Comparison of ENCODE assay signal across 26 mouse cellular contexts in genomic region chr9:37621290-37621689, GRCm38 (mm10). TPM values are rescaled to one million over a fixed set of nuclear protein-coding genes. Genes with fewer than 3 reads are reported as not detected.
DNase-seq lines count a peak whose midpoint lies in the region; ATAC-seq lines count a peak whose summit lies in the region.
"Had no signal": no experiment of that assay in that cellular context is flagged by ENCODE, and none has a peak within 500 bp of the region (broad histone marks: within the 10 kb centered on the region; RNA-seq: fewer than 3 reads in every experiment).

No protein-coding gene starts in this region.

- H3K27ac ChIP-seq in forebrain, embryonic 14.5 days (ENCODE audit: low read depth, low read length), result no peak overlapping the region
- H3K27ac ChIP-seq in forebrain, embryonic 16.5 days (ENCODE audit: low read length), result no peak overlapping the region
- H3K27ac ChIP-seq in midbrain, embryonic 11.5 days (ENCODE audit: low read depth, low read length), result no peak overlapping the region
- no peak overlapping the region for H3K27ac ChIP-seq in midbrain, embryonic 13.5 days
- H3K27ac ChIP-seq: embryonic facial prominence, embryonic 12.5 days; intestine, embryonic 15.5 days; kidney, embryonic 15.5 days; limb, embryonic 15.5 days had no signal

- no peak overlapping the region for H3K9ac ChIP-seq in forebrain, embryonic 14.5 days (ENCODE audit: low read length)
- no peak overlapping the region for H3K9ac ChIP-seq in forebrain, embryonic 16.5 days (replicated peaks; ENCODE audit: low read depth, low read length)
- no peak overlapping the region for H3K9ac ChIP-seq in midbrain, embryonic 11.5 days (ENCODE audit: low read length)
- H3K9ac ChIP-seq in midbrain, embryonic 13.5 days (replicated peaks), result no peak overlapping the region
- H3K9ac ChIP-seq: embryonic facial prominence, embryonic 12.5 days; intestine, embryonic 15.5 days; kidney, embryonic 15.5 days; limb, embryonic 15.5 days had no signal

- no peaks in the 10 kb centered on the region for H3K27me3 ChIP-seq in forebrain, embryonic 14.5 days (replicated peaks; ENCODE audit: control insufficient read depth, insufficient read depth, low read length)
- no peaks in the 10 kb centered on the region for H3K27me3 ChIP-seq in forebrain, embryonic 16.5 days (replicated peaks; ENCODE audit: control insufficient read depth, insufficient read depth, low read length)
- H3K27me3 ChIP-seq in midbrain, embryonic 11.5 days (ENCODE audit: control insufficient read depth, insufficient read depth, low read length), result no peaks in the 10 kb centered on the region
- peaks cover 14% of the 10 kb centered on the region for H3K27me3 ChIP-seq in midbrain, embryonic 13.5 days
- H3K27me3 ChIP-seq: embryonic facial prominence, embryonic 12.5 days; intestine, embryonic 15.5 days; limb, embryonic 15.5 days had no signal

- H3K4me3 ChIP-seq in forebrain, embryonic 14.5 days (ENCODE audit: low read depth, low read length), result no peak overlapping the region
- no peak overlapping the region for H3K4me3 ChIP-seq in forebrain, embryonic 16.5 days (replicated peaks; ENCODE audit: low read length)
- no peak overlapping the region for H3K4me3 ChIP-seq in midbrain, embryonic 11.5 days (ENCODE audit: low read depth, low read length)
- no peak overlapping the region for H3K4me3 ChIP-seq in midbrain, embryonic 13.5 days (replicated peaks)
- H3K4me3 ChIP-seq: embryonic facial prominence, embryonic 12.5 days; intestine, embryonic 15.5 days; kidney, embryonic 15.5 days; limb, embryonic 15.5 days had no signal

- H3K36me3 ChIP-seq in forebrain, embryonic 14.5 days (ENCODE audit: control insufficient read depth, insufficient read depth, low read length), result no peaks in the 10 kb centered on the region
- no peaks in the 10 kb centered on the region for H3K36me3 ChIP-seq in forebrain, embryonic 16.5 days (ENCODE audit: control insufficient read depth, insufficient read depth)
- no peaks in the 10 kb centered on the region for H3K36me3 ChIP-seq in midbrain, embryonic 11.5 days (ENCODE audit: control insufficient read depth, insufficient read depth, low read length)
- H3K36me3 ChIP-seq in midbrain, embryonic 13.5 days, result no peaks in the 10 kb centered on the region
- H3K36me3 ChIP-seq: embryonic facial prominence, embryonic 12.5 days; intestine, embryonic 15.5 days; kidney, embryonic 15.5 days; limb, embryonic 15.5 days had no signal

- no peaks in the 10 kb centered on the region for H3K9me3 ChIP-seq in forebrain, embryonic 14.5 days (replicated peaks; ENCODE audit: control insufficient read depth, low read length)
- H3K9me3 ChIP-seq in forebrain, embryonic 16.5 days (ENCODE audit: control insufficient read depth, low read length), result no peaks in the 10 kb centered on the region
- H3K9me3 ChIP-seq in midbrain, embryonic 11.5 days (ENCODE audit: control insufficient read depth, low read length), result no peaks in the 10 kb centered on the region
- no peaks in the 10 kb centered on the region for H3K9me3 ChIP-seq in midbrain, embryonic 13.5 days
- H3K9me3 ChIP-seq: embryonic facial prominence, embryonic 12.5 days; intestine, embryonic 15.5 days; kidney, embryonic 15.5 days; limb, embryonic 15.5 days had no signal

- DNase-seq in forebrain, embryonic 14.5 days (ENCODE audit: low spot score), result peak; percentile 55
- DNase-seq in midbrain, embryonic 11.5 days (ENCODE audit: low spot score, missing footprints), result peak; percentile 10
- DNase-seq in cerebellum, adult 8-10 months, result peak; percentile 66
- DNase-seq in layer of hippocampus, postnatal 10 days (ENCODE audit: low spot score in 2 of 2), result peak; percentile 22 to 37
- DNase-seq in spleen, postnatal 14 days (ENCODE audit: low spot score in 2 of 2), result no peak
- DNase-seq in heart, postnatal 36 days, result no peak
- DNase-seq: adrenal gland, postnatal 25 days; lung, adult 18-20 months; lung, postnatal 4 days; midbrain, embryonic 14.5 days; thymus, postnatal 14 days had no signal

- no peak overlapping the region for H3K4me2 ChIP-seq in forebrain, embryonic 14.5 days (ENCODE audit: low read length)
- H3K4me2 ChIP-seq in forebrain, embryonic 16.5 days (ENCODE audit: low read length), result no peak overlapping the region
- H3K4me2 ChIP-seq in midbrain, embryonic 11.5 days, result no peak overlapping the region
- H3K4me2 ChIP-seq in midbrain, embryonic 13.5 days (replicated peaks), result no peak overlapping the region
- H3K4me2 ChIP-seq: embryonic facial prominence, embryonic 12.5 days; intestine, embryonic 15.5 days; kidney, embryonic 15.5 days; limb, embryonic 15.5 days had no signal

- WGBS in forebrain, embryonic 14.5 days, result 73% methylated on average over 6 of the region's 6 CpGs
- 66% methylated on average over 6 of the region's 6 CpGs for WGBS in forebrain, embryonic 16.5 days
- WGBS in midbrain, embryonic 11.5 days, result 86% methylated on average over 6 of the region's 6 CpGs
- WGBS in midbrain, embryonic 13.5 days, result 85% methylated on average over 6 of the region's 6 CpGs

- intact Hi-C loops in heart, postnatal 36 days (cut with DNase I), result no loop called here

- ATAC-seq in forebrain, embryonic 14.5 days, result peak; percentile 37; the same call in 1 of the 2 replicates
- no peak for ATAC-seq in forebrain, embryonic 16.5 days
- no peak for ATAC-seq in midbrain, embryonic 11.5 days (ENCODE audit: low FRiP score)
- no peak for ATAC-seq in midbrain, embryonic 13.5 days
- ATAC-seq: activated CD4-positive, CD25-positive, alpha-beta regulatory T cell, adult 4 months; intestine, embryonic 15.5 days had no signal

- peaks cover 15% of the 10 kb centered on the region for H3K4me1 ChIP-seq in forebrain, embryonic 14.5 days (ENCODE audit: control insufficient read depth, insufficient read depth, low read length)
- H3K4me1 ChIP-seq in forebrain, embryonic 16.5 days (replicated peaks; ENCODE audit: control insufficient read depth, insufficient read depth, low read length), result peaks cover 34% of the 10 kb centered on the region
- peaks cover 11% of the 10 kb centered on the region; the same call in 1 of the 2 replicates for H3K4me1 ChIP-seq in midbrain, embryonic 11.5 days (ENCODE audit: control insufficient read depth, insufficient read depth, low read length)
- H3K4me1 ChIP-seq in midbrain, embryonic 13.5 days (replicated peaks), result peaks cover 25% of the 10 kb centered on the region
- H3K4me1 ChIP-seq: kidney, embryonic 15.5 days had no signal

RNA-seq across cellular contexts. Expression of gene Spa17, which starts 7.8 kb away (rescaled TPM):
- polyA plus RNA-seq in forebrain, embryonic 14.5 days (2014; fragmentation: Nextera tagmentation; extraction: Ambion mirVana), result 11.0 and 12.6 TPM in 2 replicates
- polyA plus RNA-seq in forebrain, embryonic 16.5 days (2015; fragmentation: Nextera tagmentation; extraction: Ambion mirVana), result 6.1 and 6.9 TPM in 2 replicates
- polyA plus RNA-seq in midbrain, embryonic 11.5 days (2014; fragmentation: Nextera tagmentation; extraction: Ambion mirVana), result 13.6 and 14.6 TPM in 2 replicates
- polyA plus RNA-seq in midbrain, embryonic 13.5 days (2015; fragmentation: Nextera tagmentation; extraction: Ambion mirVana), result 10.7 and 13.6 TPM in 2 replicates
- 1 to 10 TPM; 2.2 TPM for total RNA-seq in layer of hippocampus, postnatal 10 days (2021)
- total RNA-seq in heart, postnatal 36 days (2021), result 1 to 10 TPM; 2.6 to 2.7 TPM

RNA-seq across cellular contexts. Expression of gene Tbrg1, which starts 35.8 kb away (rescaled TPM):
- 97.4 and 98.2 TPM in 2 replicates for polyA plus RNA-seq in forebrain, embryonic 14.5 days (2014; fragmentation: Nextera tagmentation; extraction: Ambion mirVana)
- 79.2 and 80.7 TPM in 2 replicates for polyA plus RNA-seq in forebrain, embryonic 16.5 days (2015; fragmentation: Nextera tagmentation; extraction: Ambion mirVana)
- polyA plus RNA-seq in midbrain, embryonic 11.5 days (2014; fragmentation: Nextera tagmentation; extraction: Ambion mirVana), result 143 and 146 TPM in 2 replicates
- 85.8 and 89.4 TPM in 2 replicates for polyA plus RNA-seq in midbrain, embryonic 13.5 days (2015; fragmentation: Nextera tagmentation; extraction: Ambion mirVana)
- total RNA-seq in layer of hippocampus, postnatal 10 days (2021), result 10 to 100 TPM; 53.4 to 55.6 TPM
- total RNA-seq in heart, postnatal 36 days (2021), result 10 to 100 TPM; 35.2 to 37.8 TPM

RNA-seq across cellular contexts. Expression of gene Panx3, which starts 47.7 kb away (rescaled TPM):
- not detected in 2 replicates for polyA plus RNA-seq in forebrain, embryonic 14.5 days (2014; fragmentation: Nextera tagmentation; extraction: Ambion mirVana)
- 0.96 TPM in 1 of 2 replicates, not detected in the other for polyA plus RNA-seq in forebrain, embryonic 16.5 days (2015; fragmentation: Nextera tagmentation; extraction: Ambion mirVana)
- 0.08 and 0.10 TPM in 2 replicates for polyA plus RNA-seq in midbrain, embryonic 11.5 days (2014; fragmentation: Nextera tagmentation; extraction: Ambion mirVana)
- polyA plus RNA-seq in midbrain, embryonic 13.5 days (2015; fragmentation: Nextera tagmentation; extraction: Ambion mirVana), result not detected in 2 replicates
- not detected for total RNA-seq in layer of hippocampus, postnatal 10 days (2021)
- not detected for total RNA-seq in heart, postnatal 36 days (2021)
- total RNA-seq: common myeloid progenitor, adult 5-6 weeks; gastrocnemius, adult 18-20 months; granulocyte monocyte progenitor cell, adult 5-6 weeks; layer of hippocampus, adult 8-10 months had no signal
- polyA plus RNA-seq: activated CD4-positive, CD25-positive, alpha-beta regulatory T cell, adult 4 months; heart, embryonic 14.5 days; intestine, embryonic 15.5 days; kidney, embryonic 15.5 days; midbrain, embryonic 14.5 days; neural tube, embryonic 11.5 days; small intestine, adult 2 months; stomach, embryonic 14.5 days had no signal

Comparison
In these comparisons a context has a peak if more than half of its experiments do, and no peak if none do; other contexts are left out.
1. DNase-seq: peak in forebrain, embryonic 14.5 days (single experiment), midbrain, embryonic 11.5 days (single experiment), cerebellum, adult 8-10 months (single experiment) and layer of hippocampus, postnatal 10 days (2 of 2); none in spleen, postnatal 14 days (0 of 2) and heart, postnatal 36 days (0 of 2).